Mouse (Mus musculus) CH12.LX (cell line): ENCODE data around the gene Gpr84. TPM values are rescaled to one million over a fixed set of nuclear protein-coding genes. Genes with fewer than 3 reads are reported as not detected.

Source experiments
- DNase-seq: peaks from one replicate; pipeline ENCODE4 v3.0.0-alpha.2; 2013; ENCODE audit errors: extremely low read depth
- H3K27ac ChIP-seq: 2 replicates; pipeline ENCODE4 v1.5.1; 2012; ENCODE audit warnings: low read depth, mild to moderate bottlenecking, control low read depth, moderate library complexity; ENCODE audit not compliant: insufficient read depth
- H3K27me3 ChIP-seq: replicated peaks from 2 replicates; pipeline ENCODE3; 2012; ENCODE audit warnings: inconsistent platforms
- H3K36me3 ChIP-seq, 2 experiments: replicated peaks in 1 of 2; 2 replicates each; pipeline versions ENCODE3 to v1.6.1; 2012; ENCODE audit warnings: inconsistent platforms in 1 of 2, low read length in 1 of 2, mild to moderate bottlenecking in 1 of 2, mixed read lengths in 1 of 2, moderate library complexity in 1 of 2; ENCODE audit not compliant: control insufficient read depth in 1 of 2, insufficient read depth in 1 of 2
- H3K4me1 ChIP-seq, 2 experiments: 2 replicates each; pipeline ENCODE4 v1.6.1; 2012; ENCODE audit warnings: inconsistent platforms in 1 of 2, moderate library complexity in 1 of 2; ENCODE audit not compliant: insufficient read depth in 2 of 2, control insufficient read depth in 1 of 2
- H3K4me2 ChIP-seq: 2 replicates; pipeline ENCODE4 v1.6.1; 2012; ENCODE audit warnings: low read depth, mild to moderate bottlenecking, control low read depth; ENCODE audit not compliant: poor library complexity, insufficient read depth, severe bottlenecking
- H3K4me3 ChIP-seq, 3 experiments: fragments of 150-350 bp in 1 of 3; sonication (generic) in 1 of 3; replicated peaks in 1 of 3; 2 replicates each; pipeline versions ENCODE3 to v1.5.1; 2011 to 2012; ENCODE audit warnings: low read depth in 2 of 3, low read length in 2 of 3, mild to moderate bottlenecking in 2 of 3, moderate library complexity in 2 of 3, control low read depth in 1 of 3, improper control_type of control experiment in 1 of 3, inconsistent platforms in 1 of 3, mixed read lengths in 1 of 3; ENCODE audit not compliant: poor library complexity in 1 of 3
- H3K79me2 ChIP-seq: replicated peaks from 2 replicates; pipeline ENCODE4 v1.6.1; 2012; ENCODE audit warnings: mild to moderate bottlenecking, moderate library complexity; ENCODE audit not compliant: control insufficient read depth, poor library complexity, insufficient read depth, severe bottlenecking; ENCODE audit errors: extremely low read depth
- H3K9ac ChIP-seq: 2 replicates; pipeline ENCODE4 v1.6.1; 2012; ENCODE audit warnings: low read depth, mild to moderate bottlenecking, control low read depth, moderate library complexity; ENCODE audit not compliant: insufficient read depth
- H3K9me3 ChIP-seq: replicated peaks from 2 replicates; pipeline ENCODE3; 2012; ENCODE audit warnings: low read length, inconsistent platforms, mixed read lengths
- CTCF ChIP-seq, 2 experiments: IDR thresholded peaks in 1 of 2; conservative IDR thresholded peaks in 1 of 2; 2 replicates each; pipeline ENCODE4 v1.5.1; 2011 to 2012; ENCODE audit warnings: low read depth in 2 of 2, low read length in 2 of 2, improper control_type of control experiment in 1 of 2, inconsistent platforms in 1 of 2, mild to moderate bottlenecking in 1 of 2, moderate library complexity in 1 of 2
- GABPA ChIP-seq: IDR thresholded peaks from 2 replicates; pipeline ENCODE4 v1.6.1; 2012; ENCODE audit warnings: low read depth, low read length, improper control_type of control experiment, inconsistent platforms; ENCODE audit not compliant: insufficient replicate concordance
- KAT2A ChIP-seq: IDR thresholded peaks from 2 replicates; pipeline ENCODE4 v1.6.1; 2012; ENCODE audit warnings: low read length, improper control_type of control experiment, inconsistent platforms; ENCODE audit not compliant: insufficient replicate concordance
- MAX ChIP-seq: IDR thresholded peaks from 2 replicates; pipeline ENCODE4 v1.6.1; 2011; ENCODE audit warnings: low read length, improper control_type of control experiment
- MXI1 ChIP-seq: IDR thresholded peaks from 2 replicates; pipeline ENCODE4 v1.6.1; 2011; ENCODE audit warnings: mild to moderate bottlenecking, low read depth, low read length, improper control_type of control experiment
- MYC ChIP-seq: IDR thresholded peaks from 2 replicates; pipeline ENCODE4 v1.6.1; 2011; ENCODE audit warnings: low read depth, mild to moderate bottlenecking, improper control_type of control experiment, low read length
- NELFE ChIP-seq: IDR thresholded peaks from 2 replicates; pipeline ENCODE4 v1.6.1; 2011; ENCODE audit warnings: low read depth, low read length, improper control_type of control experiment
- POLR2AphosphoS2 ChIP-seq: IDR thresholded peaks from 2 replicates; pipeline ENCODE4 v1.6.1; 2011; ENCODE audit warnings: low read depth, low read length, improper control_type of control experiment
- RAD21 ChIP-seq: IDR thresholded peaks from 2 replicates; pipeline ENCODE4 v1.6.1; 2011; ENCODE audit warnings: low read depth, mild to moderate bottlenecking, low read length, improper control_type of control experiment, moderate library complexity
- SIN3A ChIP-seq: IDR thresholded peaks from 2 replicates; pipeline ENCODE4 v1.6.1; 2012; ENCODE audit warnings: low read length, improper control_type of control experiment, inconsistent platforms
- SMC3 ChIP-seq: IDR thresholded peaks from 2 replicates; pipeline ENCODE4 v1.6.1; 2011; ENCODE audit warnings: low read depth, low read length, improper control_type of control experiment
- UBTF ChIP-seq: IDR thresholded peaks from 2 replicates; pipeline ENCODE4 v1.6.1; 2012; ENCODE audit warnings: low read depth, mild to moderate bottlenecking, inconsistent platforms, low read length, improper control_type of control experiment, moderate library complexity
- USF1 ChIP-seq: IDR thresholded peaks from 2 replicates; pipeline ENCODE4 v1.6.1; 2014; ENCODE audit warnings: low read depth, mild to moderate bottlenecking, inconsistent platforms, low read length, improper control_type of control experiment
- USF2 ChIP-seq: conservative IDR thresholded peaks from 2 replicates; pipeline ENCODE4 v1.6.1; 2011; ENCODE audit warnings: low read depth, low read length, improper control_type of control experiment
- ZC3H11A ChIP-seq: IDR thresholded peaks from 2 replicates; pipeline ENCODE4 v1.6.1; 2012; ENCODE audit warnings: low read depth, mild to moderate bottlenecking, inconsistent platforms, low read length, improper control_type of control experiment
- ZMIZ1 ChIP-seq: IDR thresholded peaks from 2 replicates; pipeline ENCODE4 v1.6.1; 2012; ENCODE audit warnings: low read depth, mild to moderate bottlenecking, inconsistent platforms, low read length, improper control_type of control experiment
- ZNF384 ChIP-seq: IDR thresholded peaks from 2 replicates; pipeline ENCODE4 v1.6.1; 2012; ENCODE audit warnings: low read depth, low read length, improper control_type of control experiment, inconsistent platforms
- dilution Hi-C: fragments of 300-500 bp; cut with MboI; formaldehyde crosslinking; loops from 2 replicates; pipeline ENCODE4 v1.14.3; 2020; ENCODE audit warnings: low sequenced_read_pairs; ENCODE audit not compliant: extremely low pct_unique_long_range_greater_than_20kb, extremely low pct_ligation_motif_present
- in situ Hi-C: fragments of 300-500 bp; cut with MboI; formaldehyde crosslinking; loops from 3 replicates; pipeline ENCODE4 v1.14.3; 2019; ENCODE audit warnings: low sequenced_read_pairs, low pct_ligation_motif_present, low pct_unique_long_range_greater_than_20kb, mixed read lengths
- polyA plus RNA-seq: library from polyadenylated mRNA; unstranded; fragments of >175 nt; gene quantifications from 2 replicates; pipeline ENCODE4 v1.2.1, GENCODE M21; 2012; ENCODE audit warnings: low read depth; ENCODE audit not compliant: insufficient read length
- total RNA-seq, 2 experiments: library from RNA; depleted of rRNA; stranded (reverse); fragments of 300-350 nt in 1 of 2; fragments of >200 nt in 1 of 2; gene quantifications; 2 replicates each; pipeline ENCODE4 v1.2.3; 2012 to 2014

The Gpr84 gene
- total and polyA plus RNA-seq, 3 experiments = 0.42 to 1.4 (median 0.66) TPM

DNA sequence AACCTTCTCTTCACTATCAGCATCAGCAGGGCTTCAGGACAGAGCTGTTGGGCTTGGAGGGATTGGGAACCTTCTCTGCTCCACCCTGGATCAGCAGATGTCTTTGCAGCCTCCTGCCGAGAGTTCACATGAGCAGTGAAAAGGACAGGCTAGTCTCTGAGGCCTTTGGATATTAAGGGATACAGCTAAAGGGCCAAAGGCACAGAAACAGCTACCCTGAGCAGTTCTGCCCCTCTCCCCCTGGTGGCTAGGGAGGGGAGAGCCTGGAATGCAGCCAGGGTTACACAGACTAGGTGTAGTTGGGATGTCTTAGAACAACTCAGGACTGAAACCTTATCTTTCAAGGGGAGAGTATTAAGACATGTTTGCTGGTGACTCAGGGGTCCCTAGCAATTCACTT lies 10.7 kb upstream of the Gpr84 start:
- DNase-seq = no peak
- Histone ChIP-seq H3K4me2 (no peak overlapping the region), H3K79me2 (no peaks in the 10 kb centered on the region), H3K4me3 (no peak overlapping the region), H3K9ac (no peak overlapping the region), H3K36me3 (peaks cover 3 to 72% of the 10 kb centered on the region in 2 experiments), H3K27ac (no peak overlapping the region), H3K27me3 (no peaks in the 10 kb centered on the region), H3K9me3 (no peaks in the 10 kb centered on the region), H3K4me1 (peaks cover 3 to 23% of the 10 kb centered on the region in 2 experiments)
- in situ Hi-C loops (no loop called here), dilution Hi-C loops (no loop called here)
- TF ChIP-seq USF2 = no peak
- TF ChIP-seq CTCF (conservative IDR thresholded peaks at IDR 0.05 in 1 of 2, IDR thresholded peaks at IDR 0.05 in 1 of 2; ENCODE audit: low read depth in 2 of 2, low read length in 2 of 2) = peak; percentile 62 to 66; a peak in 3 of 4 replicates
- peak; percentile 1 for TF ChIP-seq RAD21
- TF ChIP-seq SMC3 = peak; percentile 34
- TF ChIP-seq ZC3H11A = no peak

GRCm38 (mm10) chr15:103318201-103318816 lies 7.9 kb upstream of the Gpr84 start:
- Histone ChIP-seq H3K4me3 (no peak overlapping the region), H3K27ac (no peak overlapping the region), H3K9me3 (no peaks in the 10 kb centered on the region), H3K4me2 (no peak overlapping the region), H3K9ac (no peak overlapping the region), H3K4me1 (peaks cover 3 to 16% of the 10 kb centered on the region in 2 experiments), H3K36me3 (peaks cover 10 to 84% of the 10 kb centered on the region in 2 experiments), H3K79me2 (no peaks in the 10 kb centered on the region)
- in situ Hi-C loops = loop anchor here (5.0 to 10.0 kb wide), 2 partner anchors 36 to 334 kb away; no protein-coding TSS in a partner anchor
- dilution Hi-C loops = no loop called here
- TF ChIP-seq POLR2AphosphoS2 (no peak), GABPA (no peak), USF2 (no peak), ZC3H11A (no peak), SMC3 (no peak), UBTF (no peak), ZNF384 (no peak), MXI1 (no peak), KAT2A (no peak), MAX (no peak), SIN3A (no peak), ZMIZ1 (no peak), MYC (no peak), RAD21 (no peak), NELFE (no peak), USF1 (no peak)
- TF ChIP-seq, all 38 proteins: peak for 0
- no peaks in the 10 kb centered on the region for H3K27me3 ChIP-seq
- DNase-seq = no peak
